Mouse (Mus musculus) lung, postnatal 36 days (tissue): Measurements from ENCODE around the gene Pak2.
"Not testable (repeated sequence)": the region's sequence is repeated elsewhere in the genome, so short reads cannot be mapped to it uniquely, and the experiment has no call there.

Experiments
- DNase-seq: peaks from one replicate; pipeline ENCODE4 v3.0.0; 2022; ENCODE audit warnings: mixed read lengths

Pak2 gene

GRCm38 (mm10) chr16:32091466-32091865, 12.3 kb upstream of the Pak2 start:
- no peak for DNase-seq

GRCm38 (mm10) chr16:32087629-32088443, 8.7 kb upstream of the Pak2 start:
- peak; percentile 67 for DNase-seq

- peak; percentile 35 for DNase-seq
Measured at GRCm38 (mm10) chr16:32078408-32078990, 643 bp downstream of the Pak2 start.

GRCm38 (mm10) chr16:32077648-32078407, 1.3 kb downstream of the Pak2 start:
- DNase-seq, result no peak

GRCm38 (mm10) chr16:32076406-32076805, 2.7 kb downstream of the Pak2 start:
- peak; percentile 39 for DNase-seq

GRCm38 (mm10) chr16:32075762-32076161, 3.4 kb downstream of the Pak2 start:
- no peak for DNase-seq

- not testable (repeated sequence) for DNase-seq
Measured at GRCm38 (mm10) chr16:32070070-32070469, 9.1 kb downstream of the Pak2 start.

- DNase-seq, result peak; percentile 24
Measured at GRCm38 (mm10) chr16:32068389-32069300, 10.5 kb downstream of the Pak2 start.

DNA sequence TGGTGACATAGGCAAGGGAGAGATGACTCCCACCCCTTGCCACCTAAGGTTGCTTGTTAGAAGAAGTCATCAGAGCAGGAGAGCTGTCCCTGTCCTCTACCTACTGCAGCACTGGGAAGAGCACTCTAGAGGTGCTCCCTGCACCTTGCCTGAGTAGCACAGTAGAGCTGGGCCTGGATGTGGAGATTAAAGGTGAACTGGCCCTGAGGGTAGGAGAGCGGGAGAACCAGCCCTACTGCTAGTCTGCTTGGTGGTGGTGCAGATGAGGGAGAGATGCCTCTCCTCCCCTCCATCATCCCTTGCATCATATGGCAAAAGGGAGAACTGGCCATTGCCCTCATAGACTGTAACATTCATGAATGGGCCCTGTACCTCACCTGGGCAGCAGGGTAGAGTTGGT, 12.2 kb downstream of the Pak2 start:
- DNase-seq, result no peak

- peak; percentile 22 for DNase-seq
Measured at GRCm38 (mm10) chr16:32063900-32064299, 15.2 kb downstream of the Pak2 start.

GRCm38 (mm10) chr16:32062226-32062625, 16.9 kb downstream of the Pak2 start:
- no peak for DNase-seq

GRCm38 (mm10) chr16:32059840-32060523, 19.2 kb downstream of the Pak2 start:
- peak; percentile 57 for DNase-seq

GRCm38 (mm10) chr16:32058817-32059216, 20.3 kb downstream of the Pak2 start:
- DNase-seq, result no peak

GRCm38 (mm10) chr16:32042367-32042766, 36.8 kb downstream of the Pak2 start:
- no peak for DNase-seq

DNA sequence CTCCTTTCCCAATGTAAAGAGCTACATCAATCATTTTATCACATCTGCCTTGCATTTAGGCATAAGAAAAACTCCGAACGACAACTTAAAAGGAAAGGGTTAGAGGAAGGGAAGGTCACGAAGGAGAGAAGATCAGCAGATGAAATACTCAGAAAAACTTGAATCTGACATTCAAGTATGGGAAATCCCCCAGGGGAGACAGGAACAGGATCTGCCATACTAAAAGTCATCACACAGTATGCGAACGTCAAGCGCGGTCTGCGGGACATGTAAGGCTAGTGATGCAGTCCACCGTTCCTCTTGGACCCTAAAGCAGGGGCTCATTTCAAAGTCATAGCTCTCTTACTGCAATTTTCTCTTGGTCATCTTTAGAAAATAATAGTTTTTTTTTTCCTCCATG, 59.5 kb downstream of the Pak2 start:
- no peak for DNase-seq

DNA sequence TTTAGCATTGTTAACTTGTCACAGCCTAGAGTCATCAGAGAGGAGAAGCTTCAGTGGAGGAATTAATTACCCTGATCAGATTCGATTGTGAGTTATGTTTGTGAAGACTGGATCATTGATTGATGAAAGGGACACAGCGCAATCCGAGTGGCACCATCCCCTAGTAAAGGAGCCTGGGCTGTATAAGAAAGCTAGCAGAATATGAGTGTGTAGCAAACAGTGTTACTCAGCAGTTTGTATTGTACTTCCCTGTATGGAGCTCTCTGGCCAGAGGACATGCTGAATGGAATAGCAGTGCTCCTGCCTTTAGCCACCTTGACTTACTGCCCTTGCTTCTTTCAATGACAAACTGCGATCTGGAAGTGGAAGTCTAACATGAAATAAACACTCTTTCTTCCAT, 68.8 kb downstream of the Pak2 start:
- DNase-seq, result no peak

GRCm38 (mm10) chr16:32009913-32010312, 69.2 kb downstream of the Pak2 start:
- no peak for DNase-seq

GRCm38 (mm10) chr16:32008529-32009293, 70.4 kb downstream of the Pak2 start:
- DNase-seq, result no peak

DNA sequence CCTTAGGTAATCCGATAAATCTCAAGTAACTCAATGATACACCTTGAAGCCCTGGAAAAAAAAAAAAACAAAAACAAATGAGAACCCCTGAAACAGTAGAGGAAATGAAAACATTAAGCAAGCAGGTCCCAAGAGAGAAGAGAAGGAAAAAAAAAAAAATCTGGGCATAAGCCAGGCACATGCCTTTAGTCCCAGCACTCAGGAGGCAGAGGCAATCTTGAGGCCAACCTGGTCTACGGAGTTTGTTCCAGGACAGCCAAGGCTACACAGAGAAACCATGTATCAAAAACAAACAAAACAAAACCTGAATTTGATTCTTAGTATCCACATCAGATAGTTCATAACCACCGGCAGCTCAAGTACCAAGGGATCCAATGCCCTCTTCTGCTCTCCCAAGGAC, 74.4 kb downstream of the Pak2 start:
- DNase-seq, result no peak

GRCm38 (mm10) chr16:32002509-32003477, 76.3 kb downstream of the Pak2 start, which contains the start of gene Senp5:
Senp5 (minus strand) TSS chr16:32003287.
- DNase-seq, result peak; percentile 95
